Mouse (Mus musculus): Measurements from ENCODE around the gene Gata1. TPM values are rescaled to one million over a fixed set of nuclear protein-coding genes. Genes with fewer than 3 reads are reported as not detected.

Gata1 gene
- total and polyA plus RNA-seq, 3 experiments, result 128 to 496 (median 385) TPM

- TF ChIP-seq POLR2AphosphoS5 (IDR thresholded peaks at IDR 0.05; ENCODE audit: borderline replicate concordance, low read depth, low read length) (no peak), MYC (IDR thresholded peaks at IDR 0.05; ENCODE audit: low read depth, low read length) (0 out of 2 replicates have a peak, but pooled peaks have one; percentile 16), NRF1 (IDR thresholded peaks at IDR 0.05; ENCODE audit: insufficient read depth, low read depth, low read length, poor library complexity, severe bottlenecking) (no peak), RCOR1 (IDR thresholded peaks at IDR 0.05; ENCODE audit: low read depth, low read length) (peak; percentile 33; the same call in 1 of the 2 replicates), MAFK (IDR thresholded peaks at IDR 0.05; ENCODE audit: borderline replicate concordance, low read depth, low read length) (no peak), MAX (IDR thresholded peaks at IDR 0.05; ENCODE audit: low read length) (peak; percentile 53; the same call in 1 of the 2 replicates), ETS1 (IDR thresholded peaks at IDR 0.05; ENCODE audit: low read depth, low read length) (peak; percentile 81), CHD1 (IDR thresholded peaks at IDR 0.05; ENCODE audit: low read depth, low read length) (no peak), SIN3A (IDR thresholded peaks at IDR 0.05; ENCODE audit: low read length) (no peak; the same call in 1 of the 2 replicates), JUND (IDR thresholded peaks at IDR 0.05; ENCODE audit: low read depth, low read length) (no peak), UBTF (IDR thresholded peaks at IDR 0.05; ENCODE audit: borderline replicate concordance, insufficient read depth, low read depth, low read length) (no peak)
Measured at GRCm38 (mm10) chrX:7993068-7993735, 15.3 kb upstream of the Gata1 start (continued).

DNA sequence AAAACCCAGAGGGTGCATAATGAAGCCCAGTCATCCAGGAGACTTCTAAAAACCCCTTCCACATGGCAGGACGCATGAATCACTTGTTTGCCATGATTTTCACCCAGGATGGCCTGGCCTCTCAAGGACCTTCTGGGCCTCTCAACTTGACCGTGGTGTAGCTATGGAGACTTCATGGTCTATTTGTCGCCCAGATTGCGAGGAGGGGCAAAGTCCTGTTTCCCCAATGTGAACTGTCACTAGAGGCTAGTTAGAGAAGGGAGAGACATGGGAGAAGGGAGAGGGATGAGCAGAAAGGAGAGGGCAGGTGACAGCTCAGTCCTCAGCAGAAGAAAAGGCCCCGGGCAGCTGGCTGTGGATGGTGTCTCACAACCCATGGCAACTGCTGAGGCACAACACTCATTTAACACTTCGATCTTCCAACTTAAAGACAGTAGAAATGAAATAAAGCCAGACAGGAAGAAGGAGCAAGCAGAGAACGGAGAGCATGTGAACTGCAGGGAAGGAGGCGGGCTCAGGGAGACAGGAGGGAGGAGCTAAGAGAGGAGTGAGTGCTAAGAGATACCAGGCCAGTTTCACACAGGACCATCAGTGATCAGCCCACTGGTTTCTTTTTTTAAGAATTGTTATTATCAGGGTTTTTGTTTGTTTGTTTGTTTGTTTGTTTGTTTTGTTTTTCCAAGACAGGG is 14.7 kb upstream of the Gata1 start:
- peak overlapping the region; percentile 83 for H3K27ac ChIP-seq (ENCODE audit: control insufficient read depth, low read depth, low read length)
- peak; percentile 90 for DNase-seq (ENCODE audit: low read depth, low spot score)
- peaks cover 8 to 24% of the 10 kb centered on the region in 2 experiments for H3K4me1 ChIP-seq (ENCODE audit: control insufficient read depth in 1 of 2, insufficient read depth in 2 of 2, low read length in 2 of 2)
- H3K79me2 ChIP-seq (ENCODE audit: control insufficient read depth, insufficient read depth, low read length, poor library complexity), result no peaks in the 10 kb centered on the region; the same call in 1 of the 2 replicates
- peak overlapping the region; percentile 62 for H3K9ac ChIP-seq (ENCODE audit: control insufficient read depth, low read depth, low read length, poor library complexity, severe bottlenecking)
- H3K9me3 ChIP-seq (replicated peaks; ENCODE audit: insufficient read depth, low read length), result no peaks in the 10 kb centered on the region
- H3K27me3 ChIP-seq (ENCODE audit: control insufficient read depth in 1 of 2, insufficient read depth in 2 of 2, low read length in 2 of 2), result no peaks in the 10 kb centered on the region
- TF ChIP-seq POLR2A (IDR thresholded peaks at IDR 0.05; ENCODE audit: control insufficient read depth in 1 of 2, insufficient read depth in 1 of 2, low read depth in 1 of 2, low read length in 2 of 2, poor library complexity in 1 of 2), result 0 out of 4 replicates have a peak, but pooled peaks of 1 of the 2 experiments have one; percentile 52
- TF ChIP-seq MXI1 (IDR thresholded peaks at IDR 0.05; ENCODE audit: low read depth, low read length), result 0 out of 2 replicates have a peak, but pooled peaks have one; percentile 21
- no peak for TF ChIP-seq SIN3A (IDR thresholded peaks at IDR 0.05; ENCODE audit: low read length)
- TF ChIP-seq CHD1 (IDR thresholded peaks at IDR 0.05; ENCODE audit: low read depth, low read length), result 0 out of 2 replicates have a peak, but pooled peaks have one; percentile 44
- peaks cover 0 to 14% of the 10 kb centered on the region in 2 experiments; a peak in 3 of 4 replicates for H3K36me3 ChIP-seq (ENCODE audit: control insufficient read depth in 1 of 2, insufficient read depth in 2 of 2, low read length in 2 of 2)
- H3K4me3 ChIP-seq (ENCODE audit: control insufficient read depth in 1 of 2, insufficient read depth in 1 of 2, low read depth in 2 of 2, low read length in 2 of 2), result peak overlapping the region; percentile 36 to 38

- no peaks in the 10 kb centered on the region for H3K27me3 ChIP-seq (ENCODE audit: control insufficient read depth in 1 of 2, insufficient read depth in 2 of 2, low read length in 2 of 2)
- no peak for DNase-seq (ENCODE audit: low read depth, low spot score)
- no peak overlapping the region for H3K9ac ChIP-seq (ENCODE audit: control insufficient read depth, low read depth, low read length, poor library complexity, severe bottlenecking)
- TF ChIP-seq USF2 (IDR thresholded peaks at IDR 0.05; ENCODE audit: borderline replicate concordance in 1 of 2, insufficient read depth in 1 of 2, low read depth in 1 of 2, low read length in 2 of 2) (no peak), UBTF (IDR thresholded peaks at IDR 0.05; ENCODE audit: borderline replicate concordance, insufficient read depth, low read depth, low read length) (no peak), MAX (IDR thresholded peaks at IDR 0.05; ENCODE audit: low read length) (no peak), ETS1 (IDR thresholded peaks at IDR 0.05; ENCODE audit: low read depth, low read length) (no peak), BHLHE40 (IDR thresholded peaks at IDR 0.05; ENCODE audit: borderline replicate concordance, low read depth, low read length) (no peak), MEF2A (IDR thresholded peaks at IDR 0.05; ENCODE audit: extremely low read depth, insufficient replicate concordance, low read depth, low read length, poor library complexity, severe bottlenecking) (no peak)
- H3K79me2 ChIP-seq (ENCODE audit: control insufficient read depth, insufficient read depth, low read length, poor library complexity), result no peaks in the 10 kb centered on the region
- peaks cover 0 to 10% of the 10 kb centered on the region in 2 experiments; a peak in 2 of 4 replicates for H3K36me3 ChIP-seq (ENCODE audit: control insufficient read depth in 1 of 2, insufficient read depth in 2 of 2, low read length in 2 of 2)
- no peaks in the 10 kb centered on the region; a peak in 2 of 4 replicates for H3K4me1 ChIP-seq (ENCODE audit: control insufficient read depth in 1 of 2, insufficient read depth in 2 of 2, low read length in 2 of 2)
- no peak overlapping the region for H3K4me3 ChIP-seq (ENCODE audit: control insufficient read depth in 1 of 2, insufficient read depth in 1 of 2, low read depth in 2 of 2, low read length in 2 of 2)
- H3K27ac ChIP-seq (ENCODE audit: control insufficient read depth, low read depth, low read length), result no peak overlapping the region
- no peaks in the 10 kb centered on the region for H3K9me3 ChIP-seq (replicated peaks; ENCODE audit: insufficient read depth, low read length)
Measured at GRCm38 (mm10) chrX:7981368-7981767, 3.5 kb upstream of the Gata1 start.

Measured in MEL (cell line).